Mouse (Mus musculus) liver, postnatal 0 days (tissue): ENCODE results near the gene Casz1. TPM values are rescaled to one million over a fixed set of nuclear protein-coding genes. Genes with fewer than 3 reads are reported as not detected.

Experiments
- ATAC-seq: fragments of 200-750 bp; cut with Nextera tagmentation; 2 replicates; pipeline ENCODE4 v1.8.0; 2017; ENCODE audit warnings: mild to moderate bottlenecking, moderate library complexity
- DNase-seq: peaks from one replicate; pipeline ENCODE4 v3.0.0-alpha.2; 2016
- H3K27ac ChIP-seq: fragments of 300-500 bp; sonication (generic); 2 replicates; pipeline ENCODE4 v1.5.1; 2014; ENCODE audit warnings: antibody characterized with exemption, moderate library complexity, mild to moderate bottlenecking, low read depth
- H3K27me3 ChIP-seq: fragments of 300-500 bp; sonication (generic); 2 replicates; pipeline ENCODE4 v1.6.1; 2014; ENCODE audit warnings: low read length, control low read depth, mixed read lengths; ENCODE audit not compliant: insufficient read depth
- H3K36me3 ChIP-seq: fragments of 300-500 bp; sonication (generic); replicated peaks from 2 replicates; pipeline ENCODE4 v1.6.1; 2014; ENCODE audit warnings: mild to moderate bottlenecking, control low read depth, low read length, moderate library complexity, mixed read lengths; ENCODE audit not compliant: insufficient read depth
- H3K4me1 ChIP-seq: fragments of 300-500 bp; sonication (generic); 2 replicates; pipeline ENCODE4 v1.6.1; 2014; ENCODE audit warnings: antibody characterized with exemption, mild to moderate bottlenecking, control low read depth; ENCODE audit not compliant: insufficient read depth
- H3K4me2 ChIP-seq: fragments of 300-500 bp; sonication (generic); 2 replicates; pipeline ENCODE4 v1.6.1; 2014; ENCODE audit warnings: low read depth, mild to moderate bottlenecking, low read length, moderate library complexity, mixed read lengths
- H3K4me3 ChIP-seq: fragments of 300-500 bp; sonication (generic); 2 replicates; pipeline ENCODE4 v1.5.1; 2014; ENCODE audit warnings: low read depth, low read length
- H3K9ac ChIP-seq: fragments of 300-500 bp; sonication (generic); replicated peaks from 2 replicates; pipeline ENCODE4 v1.6.1; 2014; ENCODE audit warnings: mild to moderate bottlenecking, moderate library complexity
- H3K9me3 ChIP-seq: fragments of 300-500 bp; sonication (generic); 2 replicates; pipeline ENCODE4 v1.6.1; 2016; ENCODE audit warnings: mild to moderate bottlenecking, control low read depth, low read length, mixed read lengths
- CTCF ChIP-seq: sonication (generic); IDR thresholded peaks from 2 replicates; pipeline ENCODE4 v1.5.1; 2016; ENCODE audit warnings: antibody characterized with exemption, low read depth
- EP300 ChIP-seq: IDR thresholded peaks from 2 replicates; pipeline ENCODE4 v1.6.1; 2016; ENCODE audit warnings: antibody characterized with exemption, low read depth, mild to moderate bottlenecking
- WGBS: fragments of 180-500 bp; shearing (Covaris S2); extraction: QIAGEN DNeasy Blood & Tissue Kit; methylation state at CpG from one replicate; pipeline ENCODE4 v1.1.7; 2014; ENCODE audit not compliant: insufficient replicate concordance; 5-methylcytosine and 5-hydroxymethylcytosine counted together
- polyA plus RNA-seq: library from polyadenylated mRNA; unstranded; fragments of >200 nt; fragmentation: Nextera tagmentation; extraction: Ambion mirVana; gene quantifications from 2 replicates; pipeline ENCODE4 v1.2.1, GENCODE M21; 2015

Casz1 gene
- polyA plus RNA-seq, 1 experiment from 2014 or later: 0.43 TPM

GRCm38 (mm10) chr4:148960011-148960410 lies 155.8 kb downstream of the Casz1 start:
- ATAC-seq (no peak), DNase-seq (no peak)
- WGBS: 88% methylated on average over 12 of the region's 12 CpGs
- H3K27ac ChIP-seq: no peak overlapping the region
- no peak overlapping the region for H3K4me2 ChIP-seq
- H3K4me3 ChIP-seq: no peak overlapping the region
- no peak overlapping the region for H3K9ac ChIP-seq
- H3K4me1 ChIP-seq: 0 out of 2 replicates have a peak, but pooled peaks cover 2% of the 10 kb centered on the region
- H3K36me3 ChIP-seq: peaks cover 10% of the 10 kb centered on the region
- TF ChIP-seq CTCF: no peak
- no peak for TF ChIP-seq EP300
- H3K27me3 ChIP-seq: no peaks in the 10 kb centered on the region
- no peaks in the 10 kb centered on the region for H3K9me3 ChIP-seq

GRCm38 (mm10) chr4:148961081-148961480 lies 156.9 kb downstream of the Casz1 start:
- WGBS: 91% methylated on average over 19 of the region's 19 CpGs
- no peak overlapping the region for H3K9ac ChIP-seq
- no peaks in the 10 kb centered on the region for H3K27me3 ChIP-seq
- no peak overlapping the region for H3K4me2 ChIP-seq
- peaks cover 15% of the 10 kb centered on the region for H3K36me3 ChIP-seq
- no peak overlapping the region for H3K4me3 ChIP-seq
- ATAC-seq (no peak), DNase-seq (no peak)
- H3K27ac ChIP-seq: no peak overlapping the region
- TF ChIP-seq CTCF (no peak), EP300 (no peak)
- H3K9me3 ChIP-seq: no peaks in the 10 kb centered on the region
- H3K4me1 ChIP-seq: no peaks in the 10 kb centered on the region

GRCm38 (mm10) chr4:148962096-148962495 lies 157.9 kb downstream of the Casz1 start:
- no peaks in the 10 kb centered on the region for H3K4me1 ChIP-seq

GRCm38 (mm10) chr4:148964541-148965310 lies 160.5 kb downstream of the Casz1 start:
- TF ChIP-seq CTCF: no peak
- TF ChIP-seq EP300: no peak
- ATAC-seq (no peak), DNase-seq (no peak)
- Histone ChIP-seq H3K27me3 (no peaks in the 10 kb centered on the region), H3K9ac (no peak overlapping the region), H3K27ac (no peak overlapping the region), H3K4me3 (no peak overlapping the region), H3K9me3 (no peaks in the 10 kb centered on the region), H3K4me2 (no peak overlapping the region), H3K36me3 (peaks cover 25% of the 10 kb centered on the region), H3K4me1 (no peaks in the 10 kb centered on the region)
- 84% methylated on average over 10 of the region's 10 CpGs for WGBS

More at GRCm38 (mm10) chr4:148962096-148962495, 157.9 kb downstream of the Casz1 start:
- ATAC-seq: no peak
- DNase-seq: no peak
- WGBS: 64% methylated on average over 1 of the region's 1 CpGs
- Histone ChIP-seq H3K4me2 (no peak overlapping the region), H3K9ac (no peak overlapping the region), H3K9me3 (no peaks in the 10 kb centered on the region), H3K27me3 (no peaks in the 10 kb centered on the region), H3K36me3 (peaks cover 23% of the 10 kb centered on the region), H3K4me3 (no peak overlapping the region), H3K27ac (no peak overlapping the region)
- no peak for TF ChIP-seq CTCF
- no peak for TF ChIP-seq EP300

- Histone ChIP-seq H3K27me3 (no peaks in the 10 kb centered on the region), H3K9ac (no peak overlapping the region), H3K36me3 (peaks cover 20% of the 10 kb centered on the region), H3K27ac (no peak overlapping the region), H3K4me2 (no peak overlapping the region), H3K9me3 (no peaks in the 10 kb centered on the region), H3K4me3 (no peak overlapping the region), H3K4me1 (peaks cover 5% of the 10 kb centered on the region; the same call in 1 of the 2 replicates)
- WGBS: 79% methylated on average over 5 of the region's 5 CpGs
- DNase-seq (no peak), ATAC-seq (no peak)
- TF ChIP-seq EP300 (no peak), CTCF (no peak)
Measured at GRCm38 (mm10) chr4:148966132-148966531, 161.9 kb downstream of the Casz1 start.

- no peak overlapping the region for H3K4me3 ChIP-seq
- DNase-seq: no peak
- WGBS: 85% methylated on average over 5 of the region's 5 CpGs
- H3K4me2 ChIP-seq: no peak overlapping the region
- H3K4me1 ChIP-seq: peaks cover 10% of the 10 kb centered on the region
- TF ChIP-seq CTCF (no peak), EP300 (no peak)
- no peak for ATAC-seq
- no peak overlapping the region for H3K27ac ChIP-seq
- peaks cover 17% of the 10 kb centered on the region for H3K36me3 ChIP-seq
- no peaks in the 10 kb centered on the region for H3K9me3 ChIP-seq
- H3K9ac ChIP-seq: no peak overlapping the region
- H3K27me3 ChIP-seq: no peaks in the 10 kb centered on the region
Measured at GRCm38 (mm10) chr4:148968859-148969258, 164.6 kb downstream of the Casz1 start.
